Mouse (Mus musculus) kidney, postnatal 10 days (tissue): ENCODE measurements at regions not wholly inside any gene's neighbourhood (a gene's known extent, or its start where the extent isn't known, plus 50 kb on each side); places are given as distances from the start of the nearest gene placed in this dataset.

ENCODE experiments used
- DNase-seq: peaks from one replicate; pipeline ENCODE4 v3.0.0; 2021; ENCODE audit warnings: mixed read lengths

- no peak for DNase-seq
Observed at GRCm38 (mm10) chr1:177323366-177323765, 65.4 kb upstream of the Akt3 start.

GRCm38 (mm10) chr1:177322745-177323299, 64.8 kb upstream of the Akt3 start:
- DNase-seq = peak; percentile 16

GRCm38 (mm10) chr1:177322307-177322685, 64.3 kb upstream of the Akt3 start:
- no peak for DNase-seq

GRCm38 (mm10) chr1:177321655-177322306, 63.8 kb upstream of the Akt3 start:
- DNase-seq = no peak

- DNase-seq = peak; percentile 52
Observed at GRCm38 (mm10) chr1:177308213-177308872, 50.3 kb upstream of the Akt3 start.
